Mouse (Mus musculus) forebrain, embryonic 16.5 days (tissue): ENCODE measurements around the gene Gm11757. TPM values are rescaled to one million over a fixed set of nuclear protein-coding genes. Genes with fewer than 3 reads are reported as not detected.
"Not testable (repeated sequence)": the region's sequence is repeated elsewhere in the genome, so short reads cannot be mapped to it uniquely, and the experiment has no call there.

ENCODE experiments used
- ATAC-seq: fragments of 200-750 bp; cut with Nextera tagmentation; 2 replicates; pipeline ENCODE4 v1.8.0; 2017; ENCODE audit warnings: mild to moderate bottlenecking, moderate library complexity
- H3K27ac ChIP-seq: fragments of 300-500 bp; sonication (generic); 2 replicates; pipeline ENCODE4 v1.5.1; 2014; ENCODE audit warnings: low read length, control low read depth
- H3K27me3 ChIP-seq: fragments of 300-500 bp; sonication (generic); replicated peaks from 2 replicates; pipeline ENCODE4 v1.6.1; 2014; ENCODE audit warnings: low read length; ENCODE audit not compliant: control insufficient read depth, insufficient read depth
- H3K36me3 ChIP-seq: fragments of 300-500 bp; sonication (generic); 2 replicates; pipeline ENCODE4 v1.6.1; 2014; ENCODE audit not compliant: control insufficient read depth, insufficient read depth
- H3K4me1 ChIP-seq: fragments of 300-500 bp; sonication (generic); replicated peaks from 2 replicates; pipeline ENCODE4 v1.6.1; 2014; ENCODE audit warnings: low read length; ENCODE audit not compliant: control insufficient read depth, insufficient read depth
- H3K4me2 ChIP-seq: fragments of 300-500 bp; sonication (generic); 2 replicates; pipeline ENCODE4 v1.6.1; 2014; ENCODE audit warnings: mild to moderate bottlenecking, low read length, control low read depth
- H3K4me3 ChIP-seq: fragments of 300-500 bp; sonication (generic); replicated peaks from 2 replicates; pipeline ENCODE4 v1.5.1; 2014; ENCODE audit warnings: mild to moderate bottlenecking, low read length, control low read depth
- H3K9ac ChIP-seq: fragments of 300-500 bp; sonication (generic); replicated peaks from 2 replicates; pipeline ENCODE4 v1.6.1; 2014; ENCODE audit warnings: low read depth, low read length, control low read depth
- H3K9me3 ChIP-seq: fragments of 300-500 bp; sonication (generic); 2 replicates; pipeline ENCODE4 v1.6.1; 2016; ENCODE audit warnings: low read length; ENCODE audit not compliant: control insufficient read depth
- WGBS: fragments of 180-500 bp; shearing (Covaris S2); extraction: QIAGEN DNeasy Blood & Tissue Kit; methylation state at CpG from one replicate; pipeline ENCODE4 v1.1.7; 2014; 5-methylcytosine and 5-hydroxymethylcytosine counted together
- polyA plus RNA-seq: library from polyadenylated mRNA; unstranded; fragments of >200 nt; fragmentation: Nextera tagmentation; extraction: Ambion mirVana; gene quantifications from 2 replicates; pipeline ENCODE4 v1.2.1, GENCODE M21; 2015

The Gm11757 gene
- polyA plus RNA-seq: not detected in 2 replicates

DNA sequence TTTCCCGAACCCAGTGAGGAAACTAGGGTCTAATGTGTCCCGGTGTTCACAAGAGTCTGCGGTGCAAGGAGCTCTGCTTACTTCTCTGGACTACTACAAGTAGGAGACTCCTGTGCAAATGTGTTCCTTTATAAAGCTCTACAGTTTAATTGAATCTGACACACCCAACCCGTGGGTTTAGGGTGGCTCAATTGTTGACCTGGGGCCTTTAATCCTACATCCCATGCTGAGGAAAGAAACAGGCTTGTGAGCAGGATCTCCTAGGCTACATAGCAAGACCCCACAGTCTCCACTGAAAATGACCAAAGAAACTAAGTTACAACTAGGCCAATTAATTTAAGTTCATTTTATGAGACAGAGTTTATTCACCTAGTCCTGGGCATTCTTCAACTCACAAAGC, at the start of gene Gm11757:
Gene Gm11757, minus strand, starts transcription at position 101 of the 400 bp plus-strand sequence.
- not testable (repeated sequence) for H3K4me3 ChIP-seq, H3K9me3 ChIP-seq, H3K4me2 ChIP-seq, H3K27ac ChIP-seq, H3K36me3 ChIP-seq, H3K4me1 ChIP-seq, H3K27me3 ChIP-seq, ATAC-seq, H3K9ac ChIP-seq
- WGBS: no CpG with 5 or more reads among the region's 4 CpGs

DNA sequence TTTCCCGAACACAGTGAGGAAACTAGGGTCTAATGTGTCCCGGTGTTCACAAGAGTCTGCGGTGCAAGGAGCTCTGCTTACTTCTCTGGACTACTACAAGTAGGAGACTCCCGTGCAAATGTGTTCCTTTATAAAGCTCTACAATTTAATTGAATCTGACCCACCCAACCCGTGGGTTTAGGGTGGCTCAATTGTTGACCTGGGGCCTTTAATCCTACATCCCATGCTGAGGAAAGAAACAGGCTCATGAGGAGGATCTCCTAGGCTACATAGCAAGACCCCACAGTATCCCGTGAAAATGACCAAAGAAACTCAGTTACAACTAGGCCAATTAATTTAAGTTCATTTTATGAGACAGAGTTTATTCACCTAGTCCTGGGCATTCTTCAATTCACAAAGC, 29.7 kb upstream of the Gm11757 start, which contains the start of gene Gm11756:
Gene Gm11756, minus strand, starts transcription at position 101 of the 400 bp plus-strand sequence.
- H3K9me3 ChIP-seq, ATAC-seq, H3K4me2 ChIP-seq, H3K27ac ChIP-seq, H3K36me3 ChIP-seq, H3K9ac ChIP-seq, H3K27me3 ChIP-seq, H3K4me1 ChIP-seq, H3K4me3 ChIP-seq: not testable (repeated sequence)
- WGBS: 82% methylated on average over 6 of the region's 6 CpGs

DNA sequence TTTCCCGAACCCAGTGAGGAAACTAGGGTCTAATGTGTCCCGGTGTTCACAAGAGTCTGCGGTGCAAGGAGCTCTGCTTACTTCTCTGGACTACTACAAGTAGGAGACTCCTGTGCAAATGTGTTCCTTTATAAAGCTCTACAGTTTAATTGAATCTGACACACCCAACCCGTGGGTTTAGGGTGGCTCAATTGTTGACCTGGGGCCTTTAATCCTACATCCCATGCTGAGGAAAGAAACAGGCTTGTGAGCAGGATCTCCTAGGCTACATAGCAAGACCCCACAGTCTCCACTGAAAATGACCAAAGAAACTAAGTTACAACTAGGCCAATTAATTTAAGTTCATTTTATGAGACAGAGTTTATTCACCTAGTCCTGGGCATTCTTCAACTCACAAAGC, 14.9 kb upstream of the Gm11757 start, which contains the start of gene Gm13871:
Gene Gm13871, minus strand, starts transcription at position 101 of the 400 bp plus-strand sequence.
- not testable (repeated sequence) for H3K9ac ChIP-seq, H3K27me3 ChIP-seq, ATAC-seq, H3K4me2 ChIP-seq, H3K9me3 ChIP-seq, H3K4me3 ChIP-seq, H3K36me3 ChIP-seq, H3K27ac ChIP-seq, H3K4me1 ChIP-seq
- no CpG with 5 or more reads among the region's 4 CpGs for WGBS

DNA sequence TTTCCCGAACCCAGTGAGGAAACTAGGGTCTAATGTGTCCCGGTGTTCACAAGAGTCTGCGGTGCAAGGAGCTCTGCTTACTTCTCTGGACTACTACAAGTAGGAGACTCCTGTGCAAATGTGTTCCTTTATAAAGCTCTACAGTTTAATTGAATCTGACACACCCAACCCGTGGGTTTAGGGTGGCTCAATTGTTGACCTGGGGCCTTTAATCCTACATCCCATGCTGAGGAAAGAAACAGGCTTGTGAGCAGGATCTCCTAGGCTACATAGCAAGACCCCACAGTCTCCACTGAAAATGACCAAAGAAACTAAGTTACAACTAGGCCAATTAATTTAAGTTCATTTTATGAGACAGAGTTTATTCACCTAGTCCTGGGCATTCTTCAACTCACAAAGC, 14.7 kb downstream of the Gm11757 start, which contains the start of gene Gm11758:
Gene Gm11758, minus strand, starts transcription at position 101 of the 400 bp plus-strand sequence.
- H3K9me3 ChIP-seq, H3K27ac ChIP-seq, H3K27me3 ChIP-seq, H3K4me2 ChIP-seq, H3K4me3 ChIP-seq, H3K9ac ChIP-seq, H3K36me3 ChIP-seq, ATAC-seq, H3K4me1 ChIP-seq: not testable (repeated sequence)
- no CpG with 5 or more reads among the region's 4 CpGs for WGBS

Other genes with a start within 250 kb of the Gm11757 start
- not detected in 2 replicates for gene Gm11239, start 222.8 kb downstream of the Gm11757 start, polyA plus RNA-seq
- not detected in 2 replicates for gene Gm428, start 207.6 kb downstream of the Gm11757 start, polyA plus RNA-seq
- 0.10 and 0.42 TPM in 2 replicates for gene Rasef, start 100.1 kb downstream of the Gm11757 start, polyA plus RNA-seq
- not detected in 2 replicates for gene Gm11758, start 14.8 kb downstream of the Gm11757 start, polyA plus RNA-seq
- not detected in 2 replicates for gene Gm13871, start 14.8 kb upstream of the Gm11757 start, polyA plus RNA-seq
- not detected in 2 replicates for gene Gm11756, start 29.6 kb upstream of the Gm11757 start, polyA plus RNA-seq
- not detected in 2 replicates for gene 2310002L09Rik, start 59.7 kb upstream of the Gm11757 start, polyA plus RNA-seq
- gene Frmd3, start 122.3 kb upstream of the Gm11757 start, polyA plus RNA-seq: 26.9 and 30.2 TPM in 2 replicates